Mouse (Mus musculus) myocyte (in vitro differentiated cells): ENCODE measurements around the gene Nr1h4. TPM values are rescaled to one million over a fixed set of nuclear protein-coding genes. Genes with fewer than 3 reads are reported as not detected.

ENCODE experiments used
- H3K27me3 ChIP-seq: one replicate; pipeline ENCODE4 v1.6.1; 2011; ENCODE audit not compliant: control insufficient read depth, insufficient read depth, insufficient read length
- H3K36me3 ChIP-seq: one replicate; pipeline ENCODE4 v1.6.1; 2011; ENCODE audit not compliant: control insufficient read depth, insufficient read depth
- H3K4me2 ChIP-seq: one replicate; pipeline ENCODE4 v1.6.1; 2011; ENCODE audit warnings: low read depth, control low read depth
- H3K4me3 ChIP-seq: one replicate; pipeline ENCODE4 v1.5.1; 2011; ENCODE audit warnings: mild to moderate bottlenecking, control low read depth, moderate library complexity
- H3K79me2 ChIP-seq: one replicate; pipeline ENCODE4 v1.6.1; 2011; ENCODE audit not compliant: control insufficient read depth, insufficient read depth
- H3ac ChIP-seq: one replicate; pipeline ENCODE4 v1.6.1; 2011; ENCODE audit not compliant: control insufficient read depth, insufficient read length
- CEBPB ChIP-seq: IDR thresholded peaks from 2 replicates; pipeline ENCODE4 v1.6.1; 2011; ENCODE audit warnings: mild to moderate bottlenecking, moderate library complexity; ENCODE audit not compliant: poor library complexity, insufficient read depth, severe bottlenecking
- E2F4 ChIP-seq: IDR thresholded peaks from one replicate; pipeline ENCODE4 v1.6.1; 2011; ENCODE audit warnings: mild to moderate bottlenecking, control low read depth, moderate library complexity; ENCODE audit not compliant: insufficient read depth
- MAX ChIP-seq: IDR thresholded peaks from one replicate; pipeline ENCODE4 v1.6.1; 2011; ENCODE audit warnings: low read depth, mild to moderate bottlenecking, control low read depth
- MYOD1 ChIP-seq, 3 experiments: IDR thresholded peaks; one replicate each; pipeline ENCODE4 v1.6.1; 2011; ENCODE audit warnings: control low read depth in 2 of 3, low read depth in 2 of 3, mild to moderate bottlenecking in 2 of 3, moderate library complexity in 1 of 3; ENCODE audit not compliant: insufficient read length in 2 of 3, control insufficient read depth in 1 of 3
- MYOG ChIP-seq, 3 experiments: IDR thresholded peaks; one replicate each; pipeline ENCODE4 v1.6.1; 2011; ENCODE audit warnings: control low read depth in 2 of 3, low read depth in 2 of 3, mild to moderate bottlenecking in 2 of 3; ENCODE audit not compliant: insufficient read length in 2 of 3, control insufficient read depth in 1 of 3, insufficient read depth in 1 of 3
- POLR2A ChIP-seq: IDR thresholded peaks from one replicate; pipeline ENCODE4 v1.6.1; 2011; ENCODE audit warnings: low read depth, mild to moderate bottlenecking, control low read depth, moderate library complexity; ENCODE audit not compliant: insufficient read length
- POLR2AphosphoS2 ChIP-seq: IDR thresholded peaks from one replicate; pipeline ENCODE4 v1.6.1; 2011; ENCODE audit warnings: low read depth, control low read depth; ENCODE audit not compliant: insufficient read length
- REST ChIP-seq: IDR thresholded peaks from one replicate; pipeline ENCODE4 v1.6.1; 2011; ENCODE audit warnings: mild to moderate bottlenecking, control low read depth, moderate library complexity; ENCODE audit not compliant: insufficient read depth, insufficient read length
- SRF ChIP-seq: IDR thresholded peaks from one replicate; pipeline ENCODE4 v1.6.1; 2011; ENCODE audit warnings: low read depth; ENCODE audit not compliant: control insufficient read depth, insufficient read length
- TCF12 ChIP-seq: IDR thresholded peaks from one replicate; pipeline ENCODE4 v1.6.1; 2011; ENCODE audit warnings: mild to moderate bottlenecking, control low read depth; ENCODE audit not compliant: poor library complexity, insufficient read depth, severe bottlenecking
- TCF3 ChIP-seq: IDR thresholded peaks from one replicate; pipeline ENCODE4 v1.6.1; 2011; ENCODE audit warnings: low read depth, control low read depth; ENCODE audit not compliant: insufficient read length
- USF1 ChIP-seq: IDR thresholded peaks from one replicate; pipeline ENCODE4 v1.6.1; 2011; ENCODE audit warnings: low read depth, mild to moderate bottlenecking, control low read depth, moderate library complexity
- polyA plus RNA-seq: library from polyadenylated mRNA; unstranded; fragments of >200 nt; fragmentation: generic; extraction: Trizol; gene quantifications from one replicate; pipeline ENCODE4 v1.2.1, GENCODE M21; 2012; ENCODE audit warnings: missing spikeins

Nr1h4 gene
- polyA plus RNA-seq, 1 experiment = not detected

- H3K4me3 ChIP-seq = no peak overlapping the region
- no peaks in the 10 kb centered on the region for H3K36me3 ChIP-seq
- no peaks in the 10 kb centered on the region for H3K27me3 ChIP-seq
- H3ac ChIP-seq = no peak overlapping the region
- TF ChIP-seq MYOG (IDR thresholded peaks at IDR 0.05; ENCODE audit: control insufficient read depth in 1 of 3, insufficient read depth in 1 of 3, insufficient read length in 2 of 3, low read depth in 2 of 3) (no peak), SRF (no peak), CEBPB (no peak), USF1 (no peak), POLR2A (no peak), E2F4 (no peak), POLR2AphosphoS2 (no peak), TCF12 (no peak), MAX (no peak), TCF3 (no peak), MYOD1 (IDR thresholded peaks at IDR 0.05; ENCODE audit: control insufficient read depth in 1 of 3, insufficient read length in 2 of 3, low read depth in 2 of 3) (no peak), REST (no peak)
- no peak overlapping the region for H3K4me2 ChIP-seq
- H3K79me2 ChIP-seq = no peaks in the 10 kb centered on the region
These were observed 37.8 kb downstream of the Nr1h4 start for GRCm38 (mm10) chr10:89495537-89495936.

GRCm38 (mm10) chr10:89491321-89491720 is 42.1 kb downstream of the Nr1h4 start:
- Histone ChIP-seq H3K4me3 (no peak overlapping the region), H3K36me3 (no peaks in the 10 kb centered on the region), H3K27me3 (no peaks in the 10 kb centered on the region), H3K79me2 (no peaks in the 10 kb centered on the region), H3K4me2 (no peak overlapping the region), H3ac (no peak overlapping the region)
- TF ChIP-seq CEBPB = no peak
- no peak for TF ChIP-seq MYOG (IDR thresholded peaks at IDR 0.05; ENCODE audit: control insufficient read depth in 1 of 3, insufficient read depth in 1 of 3, insufficient read length in 2 of 3, low read depth in 2 of 3)
- TF ChIP-seq MYOD1 (IDR thresholded peaks at IDR 0.05; ENCODE audit: control insufficient read depth in 1 of 3, insufficient read length in 2 of 3, low read depth in 2 of 3) = no peak
- TF ChIP-seq USF1 = no peak
- no peak for TF ChIP-seq SRF
- no peak for TF ChIP-seq MAX
- TF ChIP-seq TCF12 = no peak
- TF ChIP-seq REST = no peak
- no peak for TF ChIP-seq POLR2AphosphoS2
- TF ChIP-seq TCF3 = no peak
- TF ChIP-seq POLR2A = no peak
- TF ChIP-seq E2F4 = no peak

- TF ChIP-seq MYOG (IDR thresholded peaks at IDR 0.05; ENCODE audit: control insufficient read depth in 1 of 3, insufficient read depth in 1 of 3, insufficient read length in 2 of 3, low read depth in 2 of 3) = no peak
- TF ChIP-seq TCF12 = no peak
- no peak for TF ChIP-seq POLR2AphosphoS2
- no peak for TF ChIP-seq TCF3
- TF ChIP-seq MAX = no peak
- no peak for TF ChIP-seq POLR2A
- TF ChIP-seq REST = no peak
- no peak for TF ChIP-seq USF1
- no peak for TF ChIP-seq MYOD1 (IDR thresholded peaks at IDR 0.05; ENCODE audit: control insufficient read depth in 1 of 3, insufficient read length in 2 of 3, low read depth in 2 of 3)
- TF ChIP-seq E2F4 = no peak
- TF ChIP-seq SRF = no peak
- no peak for TF ChIP-seq CEBPB
- Histone ChIP-seq H3ac (no peak overlapping the region), H3K27me3 (no peaks in the 10 kb centered on the region), H3K4me3 (no peak overlapping the region), H3K4me2 (no peak overlapping the region), H3K79me2 (no peaks in the 10 kb centered on the region), H3K36me3 (no peaks in the 10 kb centered on the region)
These were observed 43.1 kb downstream of the Nr1h4 start for GRCm38 (mm10) chr10:89490250-89490649.

GRCm38 (mm10) chr10:89489459-89489858 is 43.9 kb downstream of the Nr1h4 start:
- H3K36me3 ChIP-seq = no peaks in the 10 kb centered on the region
- H3K4me3 ChIP-seq = no peak overlapping the region
- no peaks in the 10 kb centered on the region for H3K27me3 ChIP-seq
- no peak for TF ChIP-seq REST
- TF ChIP-seq TCF3 = no peak
- TF ChIP-seq TCF12 = no peak
- TF ChIP-seq CEBPB = no peak
- no peak for TF ChIP-seq MAX
- TF ChIP-seq USF1 = no peak
- TF ChIP-seq POLR2AphosphoS2 = no peak
- TF ChIP-seq POLR2A = no peak
- no peak for TF ChIP-seq MYOD1 (IDR thresholded peaks at IDR 0.05; ENCODE audit: control insufficient read depth in 1 of 3, insufficient read length in 2 of 3, low read depth in 2 of 3)
- no peak overlapping the region for H3K4me2 ChIP-seq
- H3K79me2 ChIP-seq = no peaks in the 10 kb centered on the region
- H3ac ChIP-seq = no peak overlapping the region

- Histone ChIP-seq H3K36me3 (no peaks in the 10 kb centered on the region), H3K27me3 (no peaks in the 10 kb centered on the region), H3K4me2 (no peak overlapping the region), H3K79me2 (no peaks in the 10 kb centered on the region), H3K4me3 (no peak overlapping the region), H3ac (no peak overlapping the region)
- TF ChIP-seq MYOG (IDR thresholded peaks at IDR 0.05; ENCODE audit: control insufficient read depth in 1 of 3, insufficient read depth in 1 of 3, insufficient read length in 2 of 3, low read depth in 2 of 3) (no peak), TCF3 (no peak), POLR2AphosphoS2 (no peak), CEBPB (no peak), MAX (no peak)
These were observed 46.2 kb downstream of the Nr1h4 start for GRCm38 (mm10) chr10:89486995-89487742.
